Mouse (Mus musculus) midbrain, embryonic 12.5 days (tissue): ENCODE results near the gene Tmeff2. TPM values are rescaled to one million over a fixed set of nuclear protein-coding genes. Genes with fewer than 3 reads are reported as not detected.
A peak's percentile ranks its signal among the peaks of the same experiment; 100 is the strongest.

ENCODE experiments used
- ATAC-seq: fragments of 200-750 bp; cut with Nextera tagmentation; 2 replicates; pipeline ENCODE4 v1.8.0; 2017; ENCODE audit warnings: low read depth, moderate TSS enrichment, moderate library complexity; ENCODE audit not compliant: low FRiP score
- H3K27ac ChIP-seq: fragments of 300-500 bp; sonication (generic); replicated peaks from 2 replicates; pipeline ENCODE4 v1.5.1; 2016; ENCODE audit warnings: mild to moderate bottlenecking
- H3K27me3 ChIP-seq: fragments of 300-500 bp; sonication (generic); 2 replicates; pipeline ENCODE4 v1.6.1; 2016; ENCODE audit warnings: mild to moderate bottlenecking
- H3K36me3 ChIP-seq: fragments of 300-500 bp; sonication (generic); 2 replicates; pipeline ENCODE4 v1.6.1; 2016
- H3K4me1 ChIP-seq: fragments of 300-500 bp; sonication (generic); 2 replicates; pipeline ENCODE4 v1.6.1; 2016
- H3K4me2 ChIP-seq: fragments of 300-500 bp; sonication (generic); replicated peaks from 2 replicates; pipeline ENCODE4 v1.6.1; 2016; ENCODE audit warnings: mild to moderate bottlenecking, moderate library complexity
- H3K4me3 ChIP-seq: fragments of 300-500 bp; sonication (generic); 2 replicates; pipeline ENCODE4 v1.5.1; 2016; ENCODE audit warnings: mild to moderate bottlenecking
- H3K9ac ChIP-seq: fragments of 300-500 bp; sonication (generic); replicated peaks from 2 replicates; pipeline ENCODE4 v1.6.1; 2016; ENCODE audit warnings: mild to moderate bottlenecking, moderate library complexity
- H3K9me3 ChIP-seq: fragments of 300-500 bp; sonication (generic); 2 replicates; pipeline ENCODE4 v1.6.1; 2016; ENCODE audit warnings: mild to moderate bottlenecking
- WGBS: fragments of 180-500 bp; shearing (Covaris S2); methylation state at CpG from one replicate; pipeline ENCODE4 v1.1.7; 2016; 5-methylcytosine and 5-hydroxymethylcytosine counted together
- polyA plus RNA-seq: library from polyadenylated mRNA; unstranded; fragments of >200 nt; fragmentation: Nextera tagmentation; extraction: Ambion mirVana; gene quantifications from 2 replicates; pipeline ENCODE4 v1.2.1, GENCODE M21; 2016

Tmeff2 gene
- polyA plus RNA-seq, 1 experiment from 2014 or later: 14.8 TPM

DNA sequence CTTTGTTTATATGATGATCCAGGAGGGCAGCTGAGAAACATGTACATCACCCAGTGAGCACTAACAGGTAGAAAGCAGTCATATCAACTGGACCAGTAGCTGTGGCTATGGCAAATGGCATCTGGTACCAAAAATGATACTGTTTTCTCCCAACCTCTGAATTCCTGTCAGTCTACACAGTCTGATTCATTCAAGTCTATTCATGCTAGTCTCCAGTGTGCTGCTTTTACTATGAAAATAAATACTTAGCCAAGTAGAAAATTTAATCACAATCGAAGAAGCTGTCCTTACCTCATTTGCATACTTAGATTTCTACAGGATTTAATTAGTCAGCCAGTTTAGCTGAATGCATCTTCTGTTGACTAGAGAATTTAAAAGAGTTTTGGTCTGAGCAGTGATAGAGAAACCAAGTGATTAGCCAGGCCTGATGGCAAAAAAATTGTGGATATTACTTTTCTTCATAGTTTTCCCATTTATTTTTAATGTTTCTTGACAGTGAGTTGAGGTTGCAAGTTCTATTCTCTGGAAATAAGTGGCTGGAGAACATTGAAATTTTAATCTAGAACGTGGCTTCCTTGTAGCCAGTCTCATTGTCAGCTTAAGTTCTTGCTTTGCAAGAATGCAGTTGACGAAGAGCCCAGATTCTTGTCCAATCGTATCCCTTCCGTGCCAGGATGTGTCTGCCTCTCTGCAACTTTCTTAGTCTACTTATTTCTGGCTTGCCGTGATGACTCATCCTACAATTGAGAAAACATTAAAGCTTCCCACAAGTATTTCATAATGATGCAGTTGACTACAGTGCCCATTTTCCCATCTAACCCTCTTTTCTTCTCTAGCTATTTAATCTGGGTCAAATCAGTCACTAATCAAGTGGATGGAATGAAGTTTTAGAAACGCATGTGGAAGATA, 39.9 kb downstream of the Tmeff2 start:
- WGBS: 89% methylated on average over 7 of the region's 7 CpGs
- H3K4me2 ChIP-seq: no peak overlapping the region
- H3K27ac ChIP-seq: no peak overlapping the region
- no peaks in the 10 kb centered on the region for H3K9me3 ChIP-seq
- no peaks in the 10 kb centered on the region for H3K4me1 ChIP-seq
- H3K9ac ChIP-seq: no peak overlapping the region
- H3K27me3 ChIP-seq: no peaks in the 10 kb centered on the region
- ATAC-seq: no peak
- no peaks in the 10 kb centered on the region for H3K36me3 ChIP-seq
- H3K4me3 ChIP-seq: no peak overlapping the region

DNA sequence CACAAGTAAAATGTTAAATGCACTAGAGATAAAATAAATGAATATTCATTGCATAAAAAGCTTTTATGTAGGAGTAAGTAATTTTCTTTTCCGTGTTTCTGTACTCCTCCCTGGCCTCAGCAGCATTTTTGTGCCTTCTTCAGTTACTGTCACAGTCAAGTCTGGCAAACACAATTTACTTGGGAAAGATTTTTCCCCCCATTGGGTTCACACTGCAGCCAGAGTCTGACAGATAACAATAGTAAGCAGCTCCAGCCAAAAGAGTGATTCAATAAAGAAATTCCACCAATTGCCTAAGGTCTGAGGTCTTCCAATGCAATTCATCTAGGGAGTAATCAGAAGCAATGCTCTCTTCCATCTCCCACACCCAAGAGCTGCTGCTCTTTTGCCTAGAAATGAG, 48.1 kb downstream of the Tmeff2 start:
- ATAC-seq: no peak
- no peaks in the 10 kb centered on the region for H3K9me3 ChIP-seq

DNA sequence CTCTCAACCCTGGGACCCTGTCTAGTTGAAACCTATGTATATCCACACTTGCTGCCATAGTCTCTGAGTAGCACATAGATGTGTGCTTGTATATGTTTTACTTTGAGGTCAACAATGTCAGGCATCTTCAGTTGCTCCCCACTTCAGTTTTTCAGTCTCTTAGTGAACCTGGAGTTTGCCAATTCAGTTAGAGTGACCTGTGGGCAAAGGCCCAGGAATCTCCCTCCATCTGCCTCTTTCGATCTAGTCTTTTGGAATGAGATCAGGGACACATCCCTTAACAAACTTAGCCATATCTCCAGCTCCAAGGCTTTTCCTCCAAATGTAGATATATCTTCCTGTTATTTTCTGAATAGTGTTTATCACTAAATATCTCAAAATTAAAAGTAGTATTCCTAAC, 58.4 kb downstream of the Tmeff2 start:
- Histone ChIP-seq H3K9ac (no peak overlapping the region), H3K9me3 (no peaks in the 10 kb centered on the region), H3K4me2 (no peak overlapping the region), H3K4me1 (no peaks in the 10 kb centered on the region), H3K4me3 (no peak overlapping the region), H3K27me3 (no peaks in the 10 kb centered on the region), H3K27ac (no peak overlapping the region), H3K36me3 (no peaks in the 10 kb centered on the region)
- no peak for ATAC-seq
- 95% methylated on average over 1 of the region's 1 CpGs for WGBS

More for the DNA sequence above, 48.1 kb downstream of the Tmeff2 start:
- Histone ChIP-seq H3K4me1 (no peaks in the 10 kb centered on the region), H3K4me3 (no peak overlapping the region), H3K36me3 (no peaks in the 10 kb centered on the region), H3K4me2 (no peak overlapping the region), H3K27ac (no peak overlapping the region), H3K27me3 (no peaks in the 10 kb centered on the region), H3K9ac (no peak overlapping the region)
- 60% methylated on average over 1 of the region's 1 CpGs for WGBS

- H3K4me2 ChIP-seq: no peak overlapping the region
- H3K9ac ChIP-seq: no peak overlapping the region
- H3K4me1 ChIP-seq: no peaks in the 10 kb centered on the region
- no peaks in the 10 kb centered on the region for H3K27me3 ChIP-seq
- H3K27ac ChIP-seq: no peak overlapping the region
- ATAC-seq: no peak
- no peak overlapping the region for H3K4me3 ChIP-seq
- WGBS: 57% methylated on average over 5 of the region's 5 CpGs
- no peaks in the 10 kb centered on the region for H3K9me3 ChIP-seq
- H3K36me3 ChIP-seq: no peaks in the 10 kb centered on the region
Observed at GRCm38 (mm10) chr1:50961954-50962648, 61.7 kb downstream of the Tmeff2 start.

DNA sequence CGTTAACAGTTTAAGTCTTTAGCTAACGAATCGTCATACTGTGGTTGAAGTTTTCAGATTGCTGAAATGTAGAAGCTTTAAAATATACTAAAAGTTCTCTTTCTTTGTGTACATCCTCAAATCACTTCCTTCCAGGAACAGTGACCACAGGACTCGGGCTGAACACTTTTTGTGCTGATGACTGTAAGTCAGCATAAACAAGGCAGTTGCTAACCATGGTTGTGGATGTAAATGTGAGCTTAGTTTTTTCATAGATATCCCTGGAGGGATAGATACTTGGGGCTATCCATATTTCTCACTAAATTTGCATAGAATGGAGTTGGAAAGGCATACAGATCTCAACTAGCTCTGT, 62.2 kb downstream of the Tmeff2 start:
- H3K4me2 ChIP-seq: no peak overlapping the region
- H3K27ac ChIP-seq: no peak overlapping the region
- H3K9me3 ChIP-seq: no peaks in the 10 kb centered on the region
- peak; percentile 34; the same call in 1 of the 2 replicates for ATAC-seq
- no peak overlapping the region for H3K4me3 ChIP-seq
- no peaks in the 10 kb centered on the region for H3K36me3 ChIP-seq
- WGBS: 65% methylated on average over 4 of the region's 4 CpGs
- no peak overlapping the region for H3K9ac ChIP-seq
- H3K4me1 ChIP-seq: no peaks in the 10 kb centered on the region
- no peaks in the 10 kb centered on the region for H3K27me3 ChIP-seq

GRCm38 (mm10) chr1:50969685-50970084, 69.2 kb downstream of the Tmeff2 start:
- ATAC-seq: no peak
- no peak overlapping the region for H3K4me2 ChIP-seq
- H3K27me3 ChIP-seq: no peaks in the 10 kb centered on the region
- no peak overlapping the region for H3K9ac ChIP-seq
- no peak overlapping the region for H3K4me3 ChIP-seq
- no peaks in the 10 kb centered on the region for H3K4me1 ChIP-seq
- H3K27ac ChIP-seq: no peak overlapping the region
- no peaks in the 10 kb centered on the region for H3K9me3 ChIP-seq
- no peaks in the 10 kb centered on the region for H3K36me3 ChIP-seq
- WGBS: 92% methylated on average over 2 of the region's 2 CpGs

DNA sequence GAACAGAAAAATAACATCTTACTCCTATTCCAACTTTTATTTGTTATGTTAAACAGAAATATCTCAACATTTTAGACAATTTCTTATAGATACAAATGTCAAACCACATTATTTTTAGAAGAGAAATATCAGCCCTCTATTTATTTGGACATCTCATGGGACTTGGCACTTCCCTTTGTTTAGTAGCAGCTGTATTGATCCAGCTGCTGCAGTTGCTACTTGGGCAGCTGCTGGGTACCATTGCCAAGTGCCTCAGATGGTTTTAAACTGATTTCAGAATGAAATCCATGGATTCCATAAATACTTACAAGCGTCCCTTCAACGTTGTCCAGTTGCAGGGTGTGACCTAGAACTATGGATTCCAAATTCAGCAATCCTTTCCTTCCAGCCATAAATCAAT, 70.4 kb downstream of the Tmeff2 start:
- no peaks in the 10 kb centered on the region for H3K27me3 ChIP-seq
- no peak overlapping the region for H3K27ac ChIP-seq
- H3K4me3 ChIP-seq: no peak overlapping the region
- no peak overlapping the region for H3K9ac ChIP-seq
- ATAC-seq: no peak
- no peaks in the 10 kb centered on the region for H3K9me3 ChIP-seq
- 70% methylated on average over 2 of the region's 2 CpGs for WGBS
- H3K36me3 ChIP-seq: no peaks in the 10 kb centered on the region
- H3K4me1 ChIP-seq: no peaks in the 10 kb centered on the region
- H3K4me2 ChIP-seq: no peak overlapping the region

DNA sequence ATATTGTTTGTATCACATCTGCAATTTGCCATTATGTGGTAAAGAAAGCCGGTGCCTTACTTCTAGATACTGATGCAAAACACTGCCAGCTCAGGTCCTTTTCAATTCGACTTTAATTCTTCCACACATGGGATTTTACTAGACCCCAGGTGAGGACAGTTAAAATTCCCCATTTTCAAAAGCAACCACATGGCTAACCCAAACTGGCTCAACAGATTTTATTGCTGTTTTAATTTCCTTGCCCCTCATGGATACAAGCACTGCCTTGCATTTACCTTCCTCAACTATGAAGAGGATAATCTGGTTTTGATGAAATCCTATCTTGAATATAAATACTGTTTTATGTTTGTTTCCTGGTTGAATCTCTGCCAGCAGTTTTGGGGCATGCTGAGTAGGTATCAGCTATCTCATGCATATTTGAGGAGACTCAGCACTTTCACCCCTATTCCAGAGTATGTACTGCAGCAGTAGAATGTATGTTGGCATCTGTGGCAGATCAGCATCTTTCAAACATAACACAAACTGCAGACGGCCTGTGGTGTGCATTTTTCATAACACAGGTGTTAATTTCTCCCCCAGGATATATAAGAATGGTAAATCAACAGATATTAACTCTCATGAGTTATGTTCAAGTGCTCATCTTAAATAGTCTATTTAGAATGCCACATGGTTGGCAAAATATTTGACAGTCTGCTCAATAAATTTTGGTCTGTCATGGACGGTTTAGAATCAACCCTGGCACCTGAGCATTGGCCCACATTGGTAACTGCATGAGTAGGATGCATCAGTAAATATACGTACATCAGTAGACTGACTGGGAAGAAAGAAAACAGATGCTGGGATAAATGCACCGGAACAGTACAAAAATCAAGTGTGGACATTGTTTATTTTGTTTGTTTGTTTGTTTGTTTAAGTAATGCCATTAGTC, 72.3 kb downstream of the Tmeff2 start:
- ATAC-seq: no peak
- Histone ChIP-seq H3K27ac (no peak overlapping the region), H3K9me3 (no peaks in the 10 kb centered on the region), H3K4me3 (no peak overlapping the region), H3K27me3 (no peaks in the 10 kb centered on the region), H3K4me2 (no peak overlapping the region), H3K4me1 (no peaks in the 10 kb centered on the region), H3K9ac (no peak overlapping the region), H3K36me3 (no peaks in the 10 kb centered on the region)
- 86% methylated on average over 6 of the region's 6 CpGs for WGBS

DNA sequence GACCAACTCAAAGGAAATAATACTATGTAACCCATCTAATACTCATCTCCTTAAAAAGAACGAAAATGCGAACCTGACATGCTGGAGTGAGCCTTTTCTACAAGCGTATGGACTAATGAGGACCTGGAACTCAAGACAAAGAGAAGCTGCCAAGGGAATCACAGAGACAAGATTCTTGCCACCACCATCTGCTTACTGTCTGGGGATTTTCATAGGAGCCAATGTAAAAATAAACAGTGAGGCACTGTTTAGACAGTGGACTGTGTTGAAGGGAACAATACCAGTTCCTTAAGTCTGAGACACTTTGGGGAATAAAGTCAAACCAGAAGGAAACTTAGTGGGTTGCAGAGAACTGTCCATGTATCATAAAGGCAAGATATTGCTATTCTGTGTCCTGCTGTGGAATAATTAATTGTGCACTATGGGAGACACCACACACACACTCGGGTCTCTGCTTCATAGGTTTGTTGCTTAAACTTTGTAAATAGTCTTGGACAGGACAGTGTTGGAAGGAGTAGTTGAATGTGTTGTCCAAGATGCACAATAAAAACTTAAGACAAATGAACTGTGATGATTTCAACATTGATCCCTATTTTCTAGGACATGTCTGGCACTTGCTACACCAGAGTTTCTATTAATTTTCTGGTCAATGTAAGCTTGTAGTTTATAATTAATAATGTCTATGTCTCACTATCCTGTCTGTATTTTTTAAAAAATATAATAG, 79.1 kb downstream of the Tmeff2 start:
- H3K27ac ChIP-seq: no peak overlapping the region
- no peak overlapping the region for H3K9ac ChIP-seq
- no peak; the same call in 1 of the 2 replicates for ATAC-seq
- no peaks in the 10 kb centered on the region for H3K9me3 ChIP-seq
- no peaks in the 10 kb centered on the region for H3K4me1 ChIP-seq
- no peaks in the 10 kb centered on the region for H3K36me3 ChIP-seq
- H3K27me3 ChIP-seq: no peaks in the 10 kb centered on the region
- WGBS: 71% methylated on average over 4 of the region's 4 CpGs
- no peak overlapping the region for H3K4me2 ChIP-seq
- H3K4me3 ChIP-seq: no peak overlapping the region

DNA sequence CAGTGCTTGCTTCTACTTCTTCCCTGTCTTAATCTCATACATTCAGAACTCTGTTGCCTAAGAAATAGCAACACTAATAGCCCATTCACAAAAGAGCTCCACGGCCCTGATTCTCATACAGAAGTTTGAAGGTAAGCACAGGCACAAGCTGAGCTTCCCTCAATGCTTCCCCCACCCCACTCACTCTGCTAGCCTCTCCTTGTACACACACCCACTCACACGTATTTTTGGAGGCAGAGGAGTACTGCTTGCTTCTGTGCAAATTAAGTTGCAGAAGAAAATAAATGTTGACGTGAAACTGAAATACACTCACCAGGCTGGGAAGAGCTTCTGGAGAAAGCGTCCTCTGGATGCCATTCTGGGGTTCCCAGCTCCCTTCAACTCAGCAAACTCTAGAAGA, 80.1 kb downstream of the Tmeff2 start:
- Histone ChIP-seq H3K27me3 (no peaks in the 10 kb centered on the region), H3K4me1 (no peaks in the 10 kb centered on the region), H3K4me2 (no peak overlapping the region), H3K9ac (no peak overlapping the region), H3K27ac (no peak overlapping the region), H3K4me3 (no peak overlapping the region), H3K36me3 (no peaks in the 10 kb centered on the region), H3K9me3 (no peaks in the 10 kb centered on the region)
- no peak for ATAC-seq
- 65% methylated on average over 4 of the region's 4 CpGs for WGBS

- H3K4me3 ChIP-seq: no peak overlapping the region
- no peaks in the 10 kb centered on the region for H3K4me1 ChIP-seq
- ATAC-seq: no peak
- H3K9ac ChIP-seq: no peak overlapping the region
- WGBS: 83% methylated on average over 7 of the region's 7 CpGs
- H3K27ac ChIP-seq: no peak overlapping the region; the same call in 1 of the 2 replicates
- H3K4me2 ChIP-seq: no peak overlapping the region
- H3K36me3 ChIP-seq: no peaks in the 10 kb centered on the region
- no peaks in the 10 kb centered on the region for H3K27me3 ChIP-seq
- H3K9me3 ChIP-seq: no peaks in the 10 kb centered on the region
Observed at GRCm38 (mm10) chr1:50981151-50981828, 80.8 kb downstream of the Tmeff2 start.
